Mouse (Mus musculus) frontal cortex, postnatal 10 days (tissue): ENCODE data around the gene Gm10037.
"Not testable (repeated sequence)": the region's sequence is repeated elsewhere in the genome, so short reads cannot be mapped to it uniquely, and the experiment has no call there.

Experiments used
- DNase-seq, 2 experiments: peaks; one replicate each; pipeline ENCODE4 v3.0.0; 2022; ENCODE audit warnings: low spot score in 2 of 2, mixed read lengths in 1 of 2

Gm10037 gene

GRCm38 (mm10) chr13:67876049-67876698 is 45.3 kb downstream of the Gm10037 start:
- DNase-seq, result not testable (repeated sequence)

DNA sequence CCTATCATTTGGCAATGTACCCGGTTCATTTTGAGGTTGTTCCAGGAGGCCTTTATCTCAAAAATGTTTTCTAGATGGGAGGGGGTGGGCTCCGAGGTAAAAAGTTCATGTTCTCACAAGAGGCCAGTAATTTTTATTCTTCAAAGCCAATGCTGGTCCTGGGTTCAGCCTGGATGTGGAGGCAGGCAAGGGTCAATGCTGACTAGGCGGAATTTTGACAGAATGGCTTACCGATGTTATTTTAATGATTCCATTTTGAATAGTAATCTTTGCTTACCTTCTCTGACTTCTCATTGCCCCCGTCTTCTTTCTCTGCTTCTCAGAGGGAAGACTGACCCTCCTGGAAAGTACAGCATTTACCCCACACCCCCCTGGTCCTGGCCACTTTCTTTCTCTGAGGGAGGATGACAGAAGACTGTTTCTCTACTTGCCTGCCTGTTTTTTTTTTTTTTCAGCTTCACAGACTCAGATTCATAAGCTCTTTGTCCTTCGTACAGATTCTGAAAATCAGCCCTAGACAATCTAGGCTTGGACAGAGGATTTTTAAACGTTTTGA is 45.9 kb downstream of the Gm10037 start:
- DNase-seq, result no peak

DNA sequence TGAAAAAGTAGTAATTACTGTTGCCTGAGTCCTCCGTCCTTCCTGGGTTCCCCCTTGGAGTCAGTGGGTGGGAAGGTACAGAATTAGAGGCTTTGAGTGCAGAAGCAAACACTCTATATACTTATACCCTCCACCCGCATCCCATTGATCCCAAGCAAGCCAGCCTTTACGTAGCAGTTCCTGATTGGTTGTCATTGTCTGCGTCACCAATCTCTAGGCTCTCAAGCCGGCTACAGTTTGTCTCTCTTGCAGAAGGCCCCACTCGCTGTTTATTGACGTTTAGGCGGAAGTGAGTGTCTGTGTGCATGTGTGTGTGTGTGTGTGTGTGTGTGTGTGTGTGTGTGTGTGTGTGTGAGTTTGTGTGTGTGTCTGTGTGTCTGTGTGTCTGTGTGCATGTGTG is 53.1 kb downstream of the Gm10037 start:
- DNase-seq, result no peak
